Mouse (Mus musculus) CH12.LX (cell line): ENCODE measurements around the gene Psmb9. TPM values are rescaled to one million over a fixed set of nuclear protein-coding genes. Genes with fewer than 3 reads are reported as not detected.

Source experiments
- DNase-seq: peaks from one replicate; pipeline ENCODE4 v3.0.0-alpha.2; 2013; ENCODE audit errors: extremely low read depth
- H3K27ac ChIP-seq: 2 replicates; pipeline ENCODE4 v1.5.1; 2012; ENCODE audit warnings: low read depth, mild to moderate bottlenecking, control low read depth, moderate library complexity; ENCODE audit not compliant: insufficient read depth
- H3K27me3 ChIP-seq: replicated peaks from 2 replicates; pipeline ENCODE3; 2012; ENCODE audit warnings: inconsistent platforms
- H3K36me3 ChIP-seq, 2 experiments: replicated peaks in 1 of 2; 2 replicates each; pipeline versions ENCODE3 to v1.6.1; 2012; ENCODE audit warnings: inconsistent platforms in 1 of 2, low read length in 1 of 2, mild to moderate bottlenecking in 1 of 2, mixed read lengths in 1 of 2, moderate library complexity in 1 of 2; ENCODE audit not compliant: control insufficient read depth in 1 of 2, insufficient read depth in 1 of 2
- H3K4me1 ChIP-seq, 2 experiments: 2 replicates each; pipeline ENCODE4 v1.6.1; 2012; ENCODE audit warnings: inconsistent platforms in 1 of 2, moderate library complexity in 1 of 2; ENCODE audit not compliant: insufficient read depth in 2 of 2, control insufficient read depth in 1 of 2
- H3K4me2 ChIP-seq: 2 replicates; pipeline ENCODE4 v1.6.1; 2012; ENCODE audit warnings: low read depth, mild to moderate bottlenecking, control low read depth; ENCODE audit not compliant: poor library complexity, insufficient read depth, severe bottlenecking
- H3K4me3 ChIP-seq, 3 experiments: fragments of 150-350 bp in 1 of 3; sonication (generic) in 1 of 3; replicated peaks in 1 of 3; 2 replicates each; pipeline versions ENCODE3 to v1.5.1; 2011 to 2012; ENCODE audit warnings: low read depth in 2 of 3, low read length in 2 of 3, mild to moderate bottlenecking in 2 of 3, moderate library complexity in 2 of 3, control low read depth in 1 of 3, improper control_type of control experiment in 1 of 3, inconsistent platforms in 1 of 3, mixed read lengths in 1 of 3; ENCODE audit not compliant: poor library complexity in 1 of 3
- H3K79me2 ChIP-seq: replicated peaks from 2 replicates; pipeline ENCODE4 v1.6.1; 2012; ENCODE audit warnings: mild to moderate bottlenecking, moderate library complexity; ENCODE audit not compliant: control insufficient read depth, poor library complexity, insufficient read depth, severe bottlenecking; ENCODE audit errors: extremely low read depth
- H3K9ac ChIP-seq: 2 replicates; pipeline ENCODE4 v1.6.1; 2012; ENCODE audit warnings: low read depth, mild to moderate bottlenecking, control low read depth, moderate library complexity; ENCODE audit not compliant: insufficient read depth
- H3K9me3 ChIP-seq: replicated peaks from 2 replicates; pipeline ENCODE3; 2012; ENCODE audit warnings: low read length, inconsistent platforms, mixed read lengths
- BHLHE40 ChIP-seq: IDR thresholded peaks from 2 replicates; pipeline ENCODE4 v1.6.1; 2011; ENCODE audit warnings: mild to moderate bottlenecking, low read depth, low read length, improper control_type of control experiment
- CHD2 ChIP-seq: IDR thresholded peaks from 2 replicates; pipeline ENCODE4 v1.6.1; 2011; ENCODE audit warnings: low read length, improper control_type of control experiment
- IRF4 ChIP-seq: IDR thresholded peaks from 2 replicates; pipeline ENCODE4 v1.6.1; 2014; ENCODE audit warnings: low read depth, mild to moderate bottlenecking, inconsistent platforms, low read length, improper control_type of control experiment
- KAT2A ChIP-seq: IDR thresholded peaks from 2 replicates; pipeline ENCODE4 v1.6.1; 2012; ENCODE audit warnings: low read length, improper control_type of control experiment, inconsistent platforms; ENCODE audit not compliant: insufficient replicate concordance
- MAX ChIP-seq: IDR thresholded peaks from 2 replicates; pipeline ENCODE4 v1.6.1; 2011; ENCODE audit warnings: low read length, improper control_type of control experiment
- MEF2A ChIP-seq: IDR thresholded peaks from 2 replicates; pipeline ENCODE4 v1.6.1; 2014; ENCODE audit warnings: low read depth, mild to moderate bottlenecking, inconsistent platforms, low read length, improper control_type of control experiment, borderline replicate concordance
- MXI1 ChIP-seq: IDR thresholded peaks from 2 replicates; pipeline ENCODE4 v1.6.1; 2011; ENCODE audit warnings: mild to moderate bottlenecking, low read depth, low read length, improper control_type of control experiment
- MYC ChIP-seq: IDR thresholded peaks from 2 replicates; pipeline ENCODE4 v1.6.1; 2011; ENCODE audit warnings: low read depth, mild to moderate bottlenecking, improper control_type of control experiment, low read length
- POLR2A ChIP-seq: IDR thresholded peaks from 2 replicates; pipeline ENCODE4 v1.6.1; 2011; ENCODE audit warnings: low read depth, mild to moderate bottlenecking, improper control_type of control experiment, low read length
- RCOR1 ChIP-seq: conservative IDR thresholded peaks from 2 replicates; pipeline ENCODE4 v1.6.1; 2012; ENCODE audit warnings: low read depth, mild to moderate bottlenecking, inconsistent platforms, low read length, improper control_type of control experiment
- SMC3 ChIP-seq: IDR thresholded peaks from 2 replicates; pipeline ENCODE4 v1.6.1; 2011; ENCODE audit warnings: low read depth, low read length, improper control_type of control experiment
- UBTF ChIP-seq: IDR thresholded peaks from 2 replicates; pipeline ENCODE4 v1.6.1; 2012; ENCODE audit warnings: low read depth, mild to moderate bottlenecking, inconsistent platforms, low read length, improper control_type of control experiment, moderate library complexity
- USF1 ChIP-seq: IDR thresholded peaks from 2 replicates; pipeline ENCODE4 v1.6.1; 2014; ENCODE audit warnings: low read depth, mild to moderate bottlenecking, inconsistent platforms, low read length, improper control_type of control experiment
- USF2 ChIP-seq: conservative IDR thresholded peaks from 2 replicates; pipeline ENCODE4 v1.6.1; 2011; ENCODE audit warnings: low read depth, low read length, improper control_type of control experiment
- ZKSCAN1 ChIP-seq: IDR thresholded peaks from 2 replicates; pipeline ENCODE4 v1.6.1; 2012; ENCODE audit warnings: low read depth, inconsistent platforms, low read length, improper control_type of control experiment, borderline replicate concordance
- ZMIZ1 ChIP-seq: IDR thresholded peaks from 2 replicates; pipeline ENCODE4 v1.6.1; 2012; ENCODE audit warnings: low read depth, mild to moderate bottlenecking, inconsistent platforms, low read length, improper control_type of control experiment
- ZNF384 ChIP-seq: IDR thresholded peaks from 2 replicates; pipeline ENCODE4 v1.6.1; 2012; ENCODE audit warnings: low read depth, low read length, improper control_type of control experiment, inconsistent platforms
- dilution Hi-C: fragments of 300-500 bp; cut with MboI; formaldehyde crosslinking; loops from 2 replicates; pipeline ENCODE4 v1.14.3; 2020; ENCODE audit warnings: low sequenced_read_pairs; ENCODE audit not compliant: extremely low pct_unique_long_range_greater_than_20kb, extremely low pct_ligation_motif_present
- in situ Hi-C: fragments of 300-500 bp; cut with MboI; formaldehyde crosslinking; loops from 3 replicates; pipeline ENCODE4 v1.14.3; 2019; ENCODE audit warnings: low sequenced_read_pairs, low pct_ligation_motif_present, low pct_unique_long_range_greater_than_20kb, mixed read lengths
- polyA plus RNA-seq: library from polyadenylated mRNA; unstranded; fragments of >175 nt; gene quantifications from 2 replicates; pipeline ENCODE4 v1.2.1, GENCODE M21; 2012; ENCODE audit warnings: low read depth; ENCODE audit not compliant: insufficient read length
- total RNA-seq, 2 experiments: library from RNA; depleted of rRNA; stranded (reverse); fragments of 300-350 nt in 1 of 2; fragments of >200 nt in 1 of 2; gene quantifications; 2 replicates each; pipeline ENCODE4 v1.2.3; 2012 to 2014

Psmb9 gene
- total and polyA plus RNA-seq, 3 experiments = 159 to 435 (median 192) TPM

DNA sequence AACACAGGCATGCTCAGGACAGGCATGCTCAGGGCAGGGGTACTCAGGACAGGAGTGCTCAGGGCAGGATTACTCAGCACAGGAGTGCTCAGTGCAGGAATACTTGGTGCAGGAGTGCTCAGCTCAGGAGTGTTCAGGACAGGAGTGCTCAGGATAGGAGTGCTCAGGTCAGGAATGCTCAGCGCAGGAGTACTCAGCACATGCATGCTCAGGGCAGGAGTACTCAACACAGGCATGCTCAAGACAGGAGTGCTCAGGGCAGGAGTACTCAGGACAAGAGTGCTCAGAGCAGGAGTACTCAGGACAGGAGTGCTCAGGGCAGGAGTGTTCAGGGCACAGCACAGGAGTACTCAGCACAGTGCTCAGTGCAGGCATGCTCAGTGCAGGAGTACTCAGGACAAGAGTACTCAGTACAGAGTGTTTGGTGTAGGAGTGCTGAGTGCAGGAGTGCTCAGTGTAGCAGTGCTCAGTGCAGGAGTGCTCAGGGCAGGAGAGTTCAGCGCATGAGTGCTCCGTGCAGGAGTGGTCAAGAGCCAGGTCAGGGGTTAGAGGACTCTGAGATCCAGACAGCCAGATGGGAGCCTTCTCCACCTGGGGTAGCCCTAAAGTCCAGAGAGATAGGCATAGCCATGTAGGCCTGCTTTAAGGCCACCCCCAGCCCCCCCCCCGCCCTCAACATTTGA, 15.3 kb upstream of the Psmb9 start:
- Histone ChIP-seq H3K79me2 (peaks cover 53% of the 10 kb centered on the region), H3K9ac (no peak overlapping the region), H3K4me1 (peaks cover 15 to 45% of the 10 kb centered on the region in 2 experiments), H3K4me3 (no peak overlapping the region), H3K9me3 (no peaks in the 10 kb centered on the region), H3K36me3 (peaks cover 34 to 49% of the 10 kb centered on the region in 2 experiments), H3K27me3 (no peaks in the 10 kb centered on the region), H3K27ac (peak overlapping the region; percentile 71), H3K4me2 (no peak overlapping the region)
- in situ Hi-C loops = no loop called here
- dilution Hi-C loops = no loop called here
- TF ChIP-seq RCOR1 = no peak
- TF ChIP-seq UBTF = no peak
- no peak for TF ChIP-seq USF1
- no peak for TF ChIP-seq SMC3
- TF ChIP-seq KAT2A = no peak
- TF ChIP-seq IRF4 = no peak
- no peak for TF ChIP-seq USF2
- no peak for TF ChIP-seq MXI1
- no peak for DNase-seq

DNA sequence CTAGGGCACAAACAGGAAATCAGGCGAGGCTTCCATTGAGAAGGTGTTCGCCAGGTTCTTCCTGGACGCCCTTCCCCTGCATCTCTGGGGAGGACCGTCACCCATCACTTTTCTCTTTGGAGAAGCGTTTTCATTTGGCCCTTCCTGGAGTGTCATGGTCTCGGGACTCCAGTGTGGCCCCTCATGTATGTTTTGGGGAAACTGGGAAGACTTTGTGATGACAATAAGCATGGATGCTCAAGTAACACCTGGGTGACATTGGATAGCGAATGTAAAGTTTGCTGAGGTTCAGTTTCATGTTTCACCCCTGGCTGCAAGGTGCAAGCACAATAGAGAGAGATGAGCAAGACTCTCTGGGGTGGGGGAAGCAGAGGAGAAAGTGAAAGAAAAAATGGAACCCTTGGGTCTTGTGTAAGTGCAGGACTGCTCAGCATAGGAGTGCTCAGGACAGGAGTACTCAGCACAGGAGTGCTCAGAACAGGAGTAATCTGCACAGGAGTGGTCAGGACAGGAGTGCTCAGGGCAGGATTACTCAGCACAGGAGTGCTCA, 14.0 kb upstream of the Psmb9 start:
- no peaks in the 10 kb centered on the region for H3K9me3 ChIP-seq
- peaks cover 14 to 43% of the 10 kb centered on the region in 2 experiments for H3K4me1 ChIP-seq
- in situ Hi-C loops (no loop called here), dilution Hi-C loops (no loop called here)
- H3K27ac ChIP-seq = no peak overlapping the region
- no peaks in the 10 kb centered on the region for H3K27me3 ChIP-seq
- DNase-seq = no peak
- TF ChIP-seq KAT2A (no peak), MAX (no peak), POLR2A (no peak), ZMIZ1 (no peak), MYC (no peak), ZNF384 (no peak), MEF2A (no peak), ZKSCAN1 (no peak), CHD2 (no peak), BHLHE40 (no peak)
- H3K36me3 ChIP-seq = peaks cover 29 to 44% of the 10 kb centered on the region in 2 experiments
- H3K4me2 ChIP-seq = no peak overlapping the region
- H3K9ac ChIP-seq = no peak overlapping the region
- peaks cover 50% of the 10 kb centered on the region for H3K79me2 ChIP-seq
- no peak overlapping the region for H3K4me3 ChIP-seq
